ENCODE assay signal across 20 mouse cellular contexts in genomic region chr2:145890571-145890970, GRCm38 (mm10). TPM values are rescaled to one million over a fixed set of nuclear protein-coding genes. Genes with fewer than 3 reads are reported as not detected.
DNase-seq lines count a peak whose midpoint lies in the region; ATAC-seq and TF ChIP-seq lines count a peak whose summit lies in the region.
"Had no signal": no experiment of that assay in that cellular context is flagged by ENCODE, and none has a peak within 500 bp of the region (broad histone marks: within the 10 kb centered on the region; RNA-seq: fewer than 3 reads in every experiment).

No protein-coding gene starts in this region.

- peaks cover 15% of the 10 kb centered on the region; the same call in 1 of the 2 replicates for H3K36me3 ChIP-seq in embryonic facial prominence, embryonic 15.5 days
- peaks cover 6% of the 10 kb centered on the region for H3K36me3 ChIP-seq in midbrain, embryonic 13.5 days

- H3K27me3 ChIP-seq in embryonic facial prominence, embryonic 15.5 days, result no peaks in the 10 kb centered on the region
- H3K27me3 ChIP-seq in midbrain, embryonic 13.5 days, result no peaks in the 10 kb centered on the region
- H3K27me3 ChIP-seq: hindbrain, embryonic 13.5 days had no signal

- DNase-seq in gastrocnemius, adult 2 months, result no peak
- DNase-seq in gastrocnemius, postnatal 25 days, result no peak
- DNase-seq in brain, adult 2 months (ENCODE audit: low read depth, low spot score), result peak; percentile 60
- DNase-seq in right cerebral cortex, postnatal 36 days (ENCODE audit: low spot score in 2 of 2), result no peak
- DNase-seq in gastrocnemius, postnatal 36 days, result no peak
- DNase-seq: adrenal gland, postnatal 10 days; cerebellum, adult 18-20 months; cerebellum, adult 9-11 months; cerebellum, postnatal 36 days; gastrocnemius, postnatal 10 days; heart, adult 18-20 months; heart, postnatal 10 days had no signal

- intact Hi-C loops in gastrocnemius, adult 2 months (cut with DNase I), result no loop called here
- intact Hi-C loops in gastrocnemius, postnatal 36 days (cut with DNase I), result no loop called here

- H3K9me3 ChIP-seq in embryonic facial prominence, embryonic 15.5 days (replicated peaks), result no peaks in the 10 kb centered on the region
- no peaks in the 10 kb centered on the region for H3K9me3 ChIP-seq in midbrain, embryonic 13.5 days
- H3K9me3 ChIP-seq: heart, embryonic 10.5 days; hindbrain, embryonic 13.5 days had no signal

- no peak for TF ChIP-seq CTCF in gastrocnemius, adult 2 months (IDR thresholded peaks at IDR 0.05)

- H3K9ac ChIP-seq in embryonic facial prominence, embryonic 15.5 days, result no peak overlapping the region
- H3K9ac ChIP-seq in midbrain, embryonic 13.5 days (replicated peaks), result no peak overlapping the region
- H3K9ac ChIP-seq: hindbrain, embryonic 13.5 days had no signal

- no peak overlapping the region for H3K4me2 ChIP-seq in embryonic facial prominence, embryonic 15.5 days (replicated peaks)
- H3K4me2 ChIP-seq in midbrain, embryonic 13.5 days (replicated peaks), result no peak overlapping the region
- H3K4me2 ChIP-seq: hindbrain, embryonic 13.5 days had no signal

- no peak overlapping the region for H3K4me3 ChIP-seq in gastrocnemius, adult 2 months
- H3K4me3 ChIP-seq in embryonic facial prominence, embryonic 15.5 days (replicated peaks), result no peak overlapping the region
- H3K4me3 ChIP-seq in midbrain, embryonic 13.5 days (replicated peaks), result no peak overlapping the region
- H3K4me3 ChIP-seq: heart, embryonic 10.5 days; hindbrain, embryonic 13.5 days had no signal

- no peak for ATAC-seq in embryonic facial prominence, embryonic 15.5 days (ENCODE audit: insufficient number of reproducible peaks, low FRiP score, low TSS enrichment, low read depth)
- no peak for ATAC-seq in midbrain, embryonic 13.5 days
- ATAC-seq: forebrain, embryonic 14.5 days; hindbrain, postnatal 0 days had no signal

- H3K27ac ChIP-seq in gastrocnemius, adult 2 months, result peak overlapping the region; percentile 28; the same call in 1 of the 2 replicates
- H3K27ac ChIP-seq in embryonic facial prominence, embryonic 15.5 days (replicated peaks), result peak overlapping the region; percentile 52; the same call in 1 of the 2 replicates
- H3K27ac ChIP-seq in midbrain, embryonic 13.5 days, result no peak overlapping the region
- H3K27ac ChIP-seq: heart, embryonic 10.5 days; hindbrain, embryonic 13.5 days; hindbrain, postnatal 0 days had no signal

- H3K4me1 ChIP-seq in embryonic facial prominence, embryonic 15.5 days, result peaks cover 34% of the 10 kb centered on the region
- H3K4me1 ChIP-seq in midbrain, embryonic 13.5 days (replicated peaks), result no peaks in the 10 kb centered on the region
- H3K4me1 ChIP-seq: hindbrain, embryonic 13.5 days had no signal

- 60% methylated on average over 2 of the region's 2 CpGs for WGBS in embryonic facial prominence, embryonic 15.5 days
- WGBS in midbrain, embryonic 13.5 days, result 88% methylated on average over 2 of the region's 2 CpGs

RNA-seq across cellular contexts. Expression of gene Naa20, which starts 11.3 kb away (rescaled TPM):
- total RNA-seq in gastrocnemius, adult 2 months (2021), result 10 to 100 TPM; 53.5 to 69.1 TPM
- total RNA-seq in gastrocnemius, postnatal 25 days (2021), result 10 to 100 TPM; 54.6 to 57.2 TPM
- 151 and 160 TPM in 2 replicates for polyA plus RNA-seq in embryonic facial prominence, embryonic 15.5 days (2015; fragmentation: Nextera tagmentation; extraction: Ambion mirVana)
- polyA plus RNA-seq in midbrain, embryonic 13.5 days (2015; fragmentation: Nextera tagmentation; extraction: Ambion mirVana), result 119 and 126 TPM in 2 replicates
- 10 to 100 TPM; 54.9 to 55.0 TPM for total RNA-seq in gastrocnemius, postnatal 36 days (2021)

RNA-seq across cellular contexts. Expression of gene Cfap61, which starts 44.0 kb away (rescaled TPM):
- total RNA-seq in gastrocnemius, adult 2 months (2021), result not detected
- total RNA-seq in gastrocnemius, postnatal 25 days (2021), result not detected
- 1.9 and 3.4 TPM in 2 replicates for polyA plus RNA-seq in embryonic facial prominence, embryonic 15.5 days (2015; fragmentation: Nextera tagmentation; extraction: Ambion mirVana)
- polyA plus RNA-seq in midbrain, embryonic 13.5 days (2015; fragmentation: Nextera tagmentation; extraction: Ambion mirVana), result 1.7 and 1.8 TPM in 2 replicates
- not detected for total RNA-seq in gastrocnemius, postnatal 36 days (2021)
- total RNA-seq: hematopoietic stem cell, adult 5-6 weeks; MEL had no signal

RNA-seq across cellular contexts. Expression of gene Crnkl1, which starts 44.2 kb away (rescaled TPM):
- total RNA-seq in gastrocnemius, adult 2 months (2021), result 10 to 100 TPM; 13.3 to 18.0 TPM
- total RNA-seq in gastrocnemius, postnatal 25 days (2021), result 10 to 100 TPM; 13.3 to 14.2 TPM
- polyA plus RNA-seq in embryonic facial prominence, embryonic 15.5 days (2015; fragmentation: Nextera tagmentation; extraction: Ambion mirVana), result 27.0 and 27.7 TPM in 2 replicates
- 33.5 and 35.6 TPM in 2 replicates for polyA plus RNA-seq in midbrain, embryonic 13.5 days (2015; fragmentation: Nextera tagmentation; extraction: Ambion mirVana)
- total RNA-seq in gastrocnemius, postnatal 36 days (2021), result 10 to 100 TPM; 11.2 to 15.0 TPM
